Mouse (Mus musculus): ENCODE data around the gene Plxna2.

DNA sequence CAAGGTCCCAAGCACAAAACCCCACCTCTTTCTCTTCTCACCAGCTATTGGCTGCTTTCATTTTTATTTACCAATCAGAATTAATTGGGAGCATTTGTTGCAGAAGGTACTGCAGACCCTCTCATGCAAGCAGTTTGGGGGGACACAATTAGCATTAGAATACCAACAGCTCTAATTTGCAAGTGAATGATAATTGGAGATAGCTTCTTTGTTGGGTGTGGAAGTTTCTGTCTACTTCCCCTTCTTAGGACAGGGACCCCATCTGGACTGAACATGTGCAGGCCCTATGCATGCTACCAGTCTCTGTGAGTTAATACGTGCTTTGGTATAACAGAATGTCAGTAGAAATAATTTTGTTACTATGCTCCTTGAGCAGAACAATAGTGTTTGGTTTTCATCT, 1.9 kb upstream of the Plxna2 start:
- TF ChIP-seq POLR2A (IDR thresholded peaks at IDR 0.05; ENCODE audit: control insufficient read depth in 1 of 2, insufficient read depth in 1 of 2, low read depth in 1 of 2, low read length in 2 of 2, poor library complexity in 1 of 2) = no peak
- TF ChIP-seq GATA1 (IDR thresholded peaks at IDR 0.05; ENCODE audit: low read depth, low read length) = no peak
- no peak for TF ChIP-seq HCFC1 (IDR thresholded peaks at IDR 0.05; ENCODE audit: low read depth, low read length)
- TF ChIP-seq CTCF (IDR thresholded peaks at IDR 0.05 in 2 of 3, conservative IDR thresholded peaks at IDR 0.05 in 1 of 3; ENCODE audit: control insufficient read depth in 1 of 3, insufficient read depth in 1 of 3, low read depth in 2 of 3, low read length in 3 of 3, poor library complexity in 1 of 3, severe bottlenecking in 1 of 3) = no peak

Data from MEL (cell line).